Mouse (Mus musculus) intestine, embryonic 16.5 days (tissue): ENCODE results near the gene Pard6b. TPM values are rescaled to one million over a fixed set of nuclear protein-coding genes. Genes with fewer than 3 reads are reported as not detected.
"Not testable (repeated sequence)": the region's sequence is repeated elsewhere in the genome, so short reads cannot be mapped to it uniquely, and the experiment has no call there.

ENCODE experiments used
- ATAC-seq: fragments of 200-750 bp; cut with Nextera tagmentation; 2 replicates; pipeline ENCODE4 v1.8.0; 2017; ENCODE audit warnings: moderate TSS enrichment, moderate library complexity
- H3K27ac ChIP-seq: fragments of 300-500 bp; sonication (generic); 2 replicates; pipeline ENCODE4 v1.5.1; 2014; ENCODE audit warnings: mild to moderate bottlenecking, low read length
- H3K27me3 ChIP-seq: fragments of 300-500 bp; sonication (generic); replicated peaks from 2 replicates; pipeline ENCODE4 v1.6.1; 2014; ENCODE audit warnings: low read length, control low read depth, mixed read lengths; ENCODE audit not compliant: control insufficient read depth, insufficient read depth
- H3K36me3 ChIP-seq: fragments of 300-500 bp; sonication (generic); 2 replicates; pipeline ENCODE4 v1.6.1; 2014; ENCODE audit warnings: low read length, control low read depth; ENCODE audit not compliant: control insufficient read depth, insufficient read depth
- H3K4me1 ChIP-seq: fragments of 300-500 bp; sonication (generic); 2 replicates; pipeline ENCODE4 v1.6.1; 2014; ENCODE audit warnings: low read length, control low read depth, mixed read lengths; ENCODE audit not compliant: control insufficient read depth, insufficient read depth
- H3K4me2 ChIP-seq: fragments of 300-500 bp; sonication (generic); 2 replicates; pipeline ENCODE4 v1.6.1; 2014; ENCODE audit warnings: low read depth, low read length, control low read depth
- H3K4me3 ChIP-seq: fragments of 300-500 bp; sonication (generic); 2 replicates; pipeline ENCODE4 v1.5.1; 2014; ENCODE audit warnings: mild to moderate bottlenecking, low read length
- H3K9ac ChIP-seq: fragments of 300-500 bp; sonication (generic); 2 replicates; pipeline ENCODE4 v1.6.1; 2014; ENCODE audit warnings: low read depth, low read length
- H3K9me3 ChIP-seq: fragments of 300-500 bp; sonication (generic); 2 replicates; pipeline ENCODE4 v1.6.1; 2016; ENCODE audit warnings: low read length, control low read depth; ENCODE audit not compliant: control insufficient read depth
- WGBS: fragments of 180-500 bp; shearing (Covaris S2); extraction: QIAGEN DNeasy Blood & Tissue Kit; methylation state at CpG from one replicate; pipeline ENCODE4 v1.1.7; 2014; 5-methylcytosine and 5-hydroxymethylcytosine counted together
- polyA plus RNA-seq: library from polyadenylated mRNA; unstranded; fragments of >200 nt; fragmentation: Nextera tagmentation; extraction: Ambion mirVana; gene quantifications from 2 replicates; pipeline ENCODE4 v1.2.1, GENCODE M21; 2015

Pard6b gene
- polyA plus RNA-seq, 1 experiment from 2014 or later = 7.8 TPM

DNA sequence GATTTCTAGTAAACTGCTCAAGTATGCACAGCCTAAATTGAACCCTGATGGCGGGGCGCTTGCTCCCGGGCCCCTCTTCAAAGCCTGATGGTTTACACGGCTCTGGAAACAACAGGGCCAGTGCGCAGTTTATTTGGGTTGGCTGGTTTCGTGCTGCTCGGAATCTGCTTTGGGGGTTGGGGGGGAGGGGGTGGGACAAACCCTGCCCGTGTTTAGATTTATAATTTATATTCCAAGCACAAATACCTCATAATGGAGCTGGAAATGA is 24.2 kb upstream of the Pard6b start:
- no peak for ATAC-seq
- Histone ChIP-seq H3K4me3 (no peak overlapping the region), H3K9ac (no peak overlapping the region), H3K36me3 (no peaks in the 10 kb centered on the region), H3K9me3 (no peaks in the 10 kb centered on the region), H3K27ac (0 out of 2 replicates have a peak overlapping the region, but pooled peaks have one; percentile 47), H3K4me2 (no peak overlapping the region), H3K4me1 (peaks cover 7% of the 10 kb centered on the region; the same call in 1 of the 2 replicates), H3K27me3 (no peaks in the 10 kb centered on the region)
- WGBS = 44% methylated on average over 8 of the region's 8 CpGs

DNA sequence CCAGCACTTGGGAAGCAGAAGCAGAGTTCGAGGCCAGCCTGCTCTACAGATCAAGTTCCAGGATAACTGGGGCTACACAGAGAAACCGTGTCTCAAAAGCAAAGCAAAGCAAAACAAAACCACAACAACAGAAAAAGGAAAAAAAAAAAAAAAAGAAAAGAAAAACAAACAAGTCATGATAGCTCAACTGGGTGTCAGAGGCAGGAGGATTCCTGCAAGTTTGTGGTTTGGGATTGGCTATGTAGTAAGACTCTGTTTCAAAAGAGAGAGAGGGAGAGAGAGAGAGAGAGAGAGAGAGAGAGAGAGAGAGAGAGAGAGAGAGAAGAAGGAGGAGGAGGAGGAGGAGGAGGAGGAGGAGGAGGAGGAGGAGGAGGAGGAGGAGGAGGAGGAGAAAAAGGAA is 22.9 kb upstream of the Pard6b start:
- H3K27me3 ChIP-seq, H3K4me3 ChIP-seq, H3K36me3 ChIP-seq, H3K4me1 ChIP-seq, H3K27ac ChIP-seq, H3K4me2 ChIP-seq, H3K9ac ChIP-seq, ATAC-seq, H3K9me3 ChIP-seq: not testable (repeated sequence)
- 75% methylated on average over 2 of the region's 2 CpGs for WGBS

DNA sequence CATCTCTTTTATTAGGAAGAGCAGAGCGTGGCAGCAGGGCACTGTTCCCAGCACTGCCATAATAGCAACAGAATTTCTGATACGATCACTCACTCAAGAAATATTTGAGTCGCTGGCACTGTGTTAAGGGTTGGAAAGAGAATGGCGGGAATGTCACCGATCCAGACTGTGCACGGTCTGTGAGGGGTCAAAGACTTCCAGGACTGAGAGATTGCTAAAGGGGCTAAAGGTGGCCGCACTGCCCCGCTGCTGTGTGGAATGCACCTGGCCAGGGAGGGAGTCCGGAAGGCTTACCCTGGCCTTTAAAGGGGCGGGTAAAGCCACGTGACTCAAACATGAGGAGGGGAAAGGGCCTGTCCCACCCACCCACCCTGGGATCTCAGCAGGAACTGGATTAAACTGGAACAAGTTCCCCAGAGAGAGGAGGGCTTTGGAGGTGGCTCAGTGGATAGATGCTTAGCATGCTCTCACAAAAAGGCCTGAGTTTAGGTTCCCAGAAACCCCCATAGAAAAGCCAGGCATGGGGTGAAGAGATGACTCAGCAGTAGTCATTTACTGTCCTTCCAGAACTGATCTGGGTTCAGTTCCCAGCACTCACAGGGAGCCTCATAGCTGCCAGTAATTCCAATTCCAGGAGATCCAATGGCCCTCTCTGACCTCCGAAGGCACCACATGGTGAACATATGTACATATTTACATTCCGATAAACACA is 22.2 kb upstream of the Pard6b start:
- peak; percentile 43; the same call in 1 of the 2 replicates for ATAC-seq
- Histone ChIP-seq H3K36me3 (no peaks in the 10 kb centered on the region), H3K27me3 (no peaks in the 10 kb centered on the region), H3K4me1 (peaks cover 7% of the 10 kb centered on the region; the same call in 1 of the 2 replicates), H3K4me2 (no peak overlapping the region), H3K4me3 (no peak overlapping the region), H3K27ac (no peak overlapping the region), H3K9me3 (no peaks in the 10 kb centered on the region), H3K9ac (no peak overlapping the region)
- WGBS = 35% methylated on average over 13 of the region's 13 CpGs

DNA sequence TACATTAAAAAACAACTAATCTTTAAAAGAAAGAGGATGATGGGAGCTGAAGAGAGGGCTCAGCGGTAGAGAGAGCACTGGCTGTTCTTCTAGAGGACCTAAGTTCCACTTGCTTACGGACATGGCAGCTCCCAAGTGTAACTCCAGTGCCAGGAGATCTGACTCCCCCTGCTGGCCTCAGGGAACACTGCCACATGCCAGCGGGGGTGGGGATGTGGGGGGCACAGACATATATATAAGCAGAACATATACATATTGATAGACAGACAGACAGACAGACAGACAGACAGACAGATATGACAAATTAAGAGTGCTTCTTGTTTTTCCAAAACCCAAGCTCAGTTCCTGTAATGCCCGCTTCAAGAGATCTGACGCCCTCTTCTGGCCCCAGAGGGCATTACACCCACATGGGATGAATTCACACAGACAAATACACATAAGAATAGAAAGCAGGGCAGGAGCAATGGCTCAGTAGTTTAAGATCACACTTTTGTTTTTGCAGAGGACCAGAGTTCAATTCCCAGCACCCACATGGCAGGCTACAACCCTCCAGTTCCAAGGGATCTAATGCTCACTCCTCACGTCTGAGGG is 21.5 kb upstream of the Pard6b start:
- Histone ChIP-seq H3K9ac (no peak overlapping the region), H3K4me2 (no peak overlapping the region), H3K4me3 (no peak overlapping the region), H3K27me3 (no peaks in the 10 kb centered on the region), H3K4me1 (peaks cover 7% of the 10 kb centered on the region; the same call in 1 of the 2 replicates), H3K9me3 (no peaks in the 10 kb centered on the region), H3K27ac (no peak overlapping the region), H3K36me3 (no peaks in the 10 kb centered on the region)
- no peak for ATAC-seq
- 75% methylated on average over 6 of the region's 6 CpGs for WGBS

DNA sequence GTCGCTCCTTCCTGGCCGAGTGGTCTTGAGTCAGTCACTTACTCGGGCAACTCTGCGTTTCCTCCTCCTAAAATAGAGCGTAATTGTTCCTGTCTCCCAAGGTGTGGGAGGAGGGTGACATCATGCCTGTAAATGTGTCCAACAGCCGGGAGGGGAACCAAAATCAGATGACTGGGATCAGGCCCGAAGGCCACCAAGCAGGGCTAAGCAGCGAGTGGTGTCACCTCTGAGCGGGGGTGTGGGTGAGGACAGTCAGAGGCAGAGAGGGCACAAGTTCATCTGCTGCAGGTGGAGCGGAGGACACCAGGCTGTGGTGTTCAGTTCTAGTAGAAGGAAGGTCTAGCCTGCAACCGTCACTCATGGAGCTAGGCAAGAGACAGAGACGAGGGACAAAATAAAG is 17.1 kb upstream of the Pard6b start:
- no peaks in the 10 kb centered on the region for H3K9me3 ChIP-seq
- H3K27ac ChIP-seq = no peak overlapping the region
- no peak for ATAC-seq
- no peak overlapping the region for H3K4me3 ChIP-seq
- no peak overlapping the region for H3K9ac ChIP-seq
- H3K27me3 ChIP-seq = no peaks in the 10 kb centered on the region
- peaks cover 3% of the 10 kb centered on the region; the same call in 1 of the 2 replicates for H3K4me1 ChIP-seq
- 89% methylated on average over 12 of the region's 12 CpGs for WGBS
- no peak overlapping the region for H3K4me2 ChIP-seq
- H3K36me3 ChIP-seq = no peaks in the 10 kb centered on the region

DNA sequence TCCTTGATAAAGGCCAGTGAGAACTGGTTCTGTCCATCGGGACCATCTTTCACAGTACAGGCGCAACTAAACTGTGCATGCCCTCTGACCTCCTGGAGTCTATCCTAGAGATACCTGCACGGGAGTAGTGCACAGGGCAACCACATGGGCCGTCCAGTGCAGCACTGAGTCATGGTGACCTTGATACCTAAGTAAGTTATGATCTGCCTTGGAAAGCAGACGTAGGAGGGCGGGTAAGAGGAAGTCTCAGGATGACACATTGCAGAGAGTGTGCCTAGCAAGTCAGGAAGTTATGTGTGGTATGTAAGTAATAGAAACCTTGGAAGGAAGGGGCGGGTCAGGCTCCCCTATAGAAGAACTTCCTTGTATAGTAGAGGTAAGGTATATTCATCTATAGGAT is 15.3 kb upstream of the Pard6b start:
- WGBS = 48% methylated on average over 7 of the region's 7 CpGs
- peak; percentile 88 for ATAC-seq

DNA sequence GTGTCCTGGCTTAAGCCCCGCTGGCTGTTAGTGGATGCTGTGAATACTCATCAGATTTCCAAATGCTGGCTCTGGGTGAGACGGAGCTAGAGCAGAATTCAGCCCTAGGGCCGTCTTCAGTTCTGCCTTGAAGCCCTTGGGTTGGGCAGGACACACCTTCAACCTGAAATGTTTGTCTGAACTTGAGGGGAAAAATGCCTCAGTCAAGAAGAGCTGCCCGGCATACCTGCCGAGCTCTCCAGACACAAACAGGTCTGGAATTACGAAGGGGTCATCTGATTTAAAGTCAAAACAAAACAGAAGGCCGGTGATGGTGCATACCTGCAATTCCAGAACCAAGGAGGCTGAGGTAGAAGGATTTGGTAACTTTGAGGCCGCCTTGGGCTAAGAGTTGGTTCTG is 14.0 kb upstream of the Pard6b start:
- no peak overlapping the region for H3K4me2 ChIP-seq
- ATAC-seq = no peak
- no peak overlapping the region for H3K27ac ChIP-seq
- no peaks in the 10 kb centered on the region for H3K9me3 ChIP-seq
- H3K9ac ChIP-seq = no peak overlapping the region
- H3K4me1 ChIP-seq = peaks cover 3% of the 10 kb centered on the region; the same call in 1 of the 2 replicates
- 55% methylated on average over 8 of the region's 8 CpGs for WGBS
- no peaks in the 10 kb centered on the region for H3K36me3 ChIP-seq
- no peaks in the 10 kb centered on the region for H3K27me3 ChIP-seq
- no peak overlapping the region for H3K4me3 ChIP-seq

More for the DNA sequence above, 15.3 kb upstream of the Pard6b start:
- H3K36me3 ChIP-seq = no peaks in the 10 kb centered on the region
- no peak overlapping the region for H3K4me2 ChIP-seq
- H3K4me3 ChIP-seq = no peak overlapping the region
- 0 out of 2 replicates have a peak, but pooled peaks cover 2% of the 10 kb centered on the region for H3K4me1 ChIP-seq
- H3K9ac ChIP-seq = no peak overlapping the region
- H3K27me3 ChIP-seq = no peaks in the 10 kb centered on the region
- peak overlapping the region; percentile 17; the same call in 1 of the 2 replicates for H3K27ac ChIP-seq
- H3K9me3 ChIP-seq = no peaks in the 10 kb centered on the region

DNA sequence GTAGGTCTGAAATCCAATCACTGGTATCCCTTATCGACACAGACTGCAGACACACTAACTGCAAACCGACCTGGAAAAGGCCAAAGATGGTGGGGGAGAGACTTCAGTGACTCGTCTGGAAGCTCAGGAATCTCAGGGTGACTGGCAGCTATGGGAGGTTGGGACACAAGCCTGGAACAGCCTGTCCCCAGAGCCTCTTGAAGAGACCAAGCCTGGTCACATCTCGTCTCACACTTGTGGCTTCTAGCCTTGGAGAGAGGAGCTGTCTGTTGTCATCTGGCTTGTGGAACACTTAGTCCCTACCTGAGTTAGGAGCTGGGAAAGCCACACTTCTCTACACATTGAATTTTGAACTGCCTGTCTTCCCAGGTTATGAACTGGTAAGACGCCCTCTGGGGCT is 10.4 kb upstream of the Pard6b start:
- WGBS = 51% methylated on average over 5 of the region's 5 CpGs
- H3K27ac ChIP-seq = no peak overlapping the region
- no peak for ATAC-seq

DNA sequence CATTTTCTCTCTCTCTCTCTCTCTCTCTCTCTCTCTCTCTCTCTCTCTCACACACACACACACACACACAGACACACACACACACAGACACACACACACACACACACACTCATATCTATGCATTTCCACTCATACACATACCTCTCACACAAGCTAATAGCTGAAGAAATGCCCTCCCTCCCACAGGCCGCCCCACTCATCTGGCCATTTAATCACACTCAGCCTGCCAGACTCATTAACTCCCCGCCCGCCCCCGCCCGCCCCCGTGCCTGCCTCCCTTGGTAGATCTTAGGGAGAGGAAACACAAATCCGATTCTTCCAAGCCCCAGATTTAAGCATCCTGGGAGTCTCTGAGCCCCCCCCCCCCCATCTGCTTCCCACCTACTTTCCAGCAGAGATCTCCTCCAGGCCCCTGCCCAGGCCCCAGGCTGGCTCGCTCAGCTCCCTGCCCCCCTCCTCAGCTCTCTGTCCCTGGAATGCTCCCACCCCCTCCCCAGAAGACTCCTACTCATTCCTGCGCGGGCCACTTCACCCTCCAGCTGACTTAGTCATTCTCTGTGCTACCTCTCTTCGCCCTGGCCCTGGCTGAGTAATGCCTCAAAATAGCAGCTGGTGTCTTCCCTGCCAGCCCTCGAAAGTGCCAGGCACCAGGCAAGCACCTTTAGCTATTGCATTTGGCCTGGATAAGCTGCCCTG is 8.2 kb upstream of the Pard6b start:
- no peak overlapping the region for H3K4me3 ChIP-seq
- H3K27me3 ChIP-seq = no peaks in the 10 kb centered on the region
- H3K4me1 ChIP-seq = peaks cover 31% of the 10 kb centered on the region
- H3K36me3 ChIP-seq = no peaks in the 10 kb centered on the region
- 18% methylated on average over 12 of the region's 12 CpGs for WGBS
- peak; percentile 21 for ATAC-seq
- H3K9me3 ChIP-seq = no peaks in the 10 kb centered on the region
- 0 out of 2 replicates have a peak overlapping the region, but pooled peaks have one; percentile 0 for H3K9ac ChIP-seq
- H3K27ac ChIP-seq = no peak overlapping the region
- peak overlapping the region; percentile 4; the same call in 1 of the 2 replicates for H3K4me2 ChIP-seq

More for the DNA sequence above, 10.4 kb upstream of the Pard6b start:
- peaks cover 19% of the 10 kb centered on the region for H3K4me1 ChIP-seq
- H3K27me3 ChIP-seq = no peaks in the 10 kb centered on the region
- H3K9ac ChIP-seq = no peak overlapping the region
- no peaks in the 10 kb centered on the region for H3K36me3 ChIP-seq
- no peak overlapping the region for H3K4me3 ChIP-seq
- no peaks in the 10 kb centered on the region for H3K9me3 ChIP-seq
- H3K4me2 ChIP-seq = no peak overlapping the region
